Mouse (Mus musculus) forebrain, postnatal 0 days (tissue): ENCODE measurements around the gene Nfatc4. TPM values are rescaled to one million over a fixed set of nuclear protein-coding genes. Genes with fewer than 3 reads are reported as not detected.

ENCODE experiments used
- ATAC-seq: fragments of 200-750 bp; cut with Nextera tagmentation; 2 replicates; pipeline ENCODE4 v1.8.0; 2017; ENCODE audit warnings: mild to moderate bottlenecking, moderate library complexity
- DNase-seq: peaks from one replicate; pipeline ENCODE4 v3.0.0-alpha.2; 2015
- H3K27ac ChIP-seq: fragments of 300-500 bp; sonication (generic); 2 replicates; pipeline ENCODE4 v1.5.1; 2014; ENCODE audit warnings: low read depth, mild to moderate bottlenecking, antibody characterized with exemption, low read length, moderate library complexity, mixed read lengths
- H3K27me3 ChIP-seq: fragments of 300-500 bp; sonication (generic); 2 replicates; pipeline ENCODE4 v1.6.1; 2014; ENCODE audit warnings: mild to moderate bottlenecking, low read length, mixed read lengths; ENCODE audit not compliant: insufficient read depth
- H3K36me3 ChIP-seq: fragments of 300-500 bp; sonication (generic); 2 replicates; pipeline ENCODE4 v1.6.1; 2014; ENCODE audit warnings: mild to moderate bottlenecking, moderate library complexity; ENCODE audit not compliant: insufficient read depth
- H3K4me1 ChIP-seq: fragments of 300-500 bp; sonication (generic); 2 replicates; pipeline ENCODE4 v1.6.1; 2014; ENCODE audit warnings: antibody characterized with exemption; ENCODE audit not compliant: insufficient read depth
- H3K4me2 ChIP-seq: fragments of 300-500 bp; sonication (generic); 2 replicates; pipeline ENCODE4 v1.6.1; 2014; ENCODE audit warnings: low read depth, mild to moderate bottlenecking, moderate library complexity
- H3K4me3 ChIP-seq: fragments of 300-500 bp; sonication (generic); 2 replicates; pipeline ENCODE4 v1.5.1; 2014; ENCODE audit warnings: low read depth, low read length, mixed read lengths
- H3K9ac ChIP-seq: fragments of 300-500 bp; sonication (generic); 2 replicates; pipeline ENCODE4 v1.6.1; 2014; ENCODE audit warnings: mild to moderate bottlenecking
- H3K9me3 ChIP-seq: fragments of 300-500 bp; sonication (generic); 2 replicates; pipeline ENCODE4 v1.6.1; 2016; ENCODE audit warnings: low read length
- CTCF ChIP-seq: sonication (generic); IDR thresholded peaks from 2 replicates; pipeline ENCODE4 v1.5.1; 2016; ENCODE audit warnings: antibody characterized with exemption, control low read depth, low read depth
- WGBS: fragments of 180-500 bp; shearing (Covaris S2); extraction: QIAGEN DNeasy Blood & Tissue Kit; methylation state at CpG from one replicate; pipeline ENCODE4 v1.1.7; 2014; 5-methylcytosine and 5-hydroxymethylcytosine counted together
- polyA plus RNA-seq: library from polyadenylated mRNA; unstranded; fragments of >200 nt; fragmentation: Nextera tagmentation; extraction: Ambion mirVana; gene quantifications from 2 replicates; pipeline ENCODE4 v1.2.1, GENCODE M21; 2015
- total RNA-seq: library from RNA; depleted of rRNA; stranded (reverse); fragments of >200 nt; gene quantifications from 2 replicates; pipeline ENCODE4 v1.2.3, GENCODE M21; 2014

The Nfatc4 gene
- total and polyA plus RNA-seq, 2 experiments from 2014 or later, result 3.9 to 11.9 TPM

- 94% methylated on average over 10 of the region's 10 CpGs for WGBS
- DNase-seq (no peak), ATAC-seq (no peak)
- H3K9me3 ChIP-seq, result no peaks in the 10 kb centered on the region
- H3K4me2 ChIP-seq, result no peak overlapping the region
- H3K36me3 ChIP-seq, result peaks cover 37% of the 10 kb centered on the region
- no peak for TF ChIP-seq CTCF
- H3K27ac ChIP-seq, result no peak overlapping the region
- H3K4me3 ChIP-seq, result no peak overlapping the region
- no peaks in the 10 kb centered on the region for H3K27me3 ChIP-seq
- no peak overlapping the region for H3K9ac ChIP-seq
- H3K4me1 ChIP-seq, result no peaks in the 10 kb centered on the region
Observed at GRCm38 (mm10) chr14:55862970-55863369, 40.0 kb downstream of the Nfatc4 start.

GRCm38 (mm10) chr14:55863773-55864172, 40.8 kb downstream of the Nfatc4 start:
- no peaks in the 10 kb centered on the region for H3K27me3 ChIP-seq
- TF ChIP-seq CTCF, result peak; percentile 83
- 29% methylated on average over 7 of the region's 7 CpGs for WGBS
- peaks cover 45% of the 10 kb centered on the region for H3K36me3 ChIP-seq
- H3K4me1 ChIP-seq, result no peaks in the 10 kb centered on the region
- peak; percentile 65 for DNase-seq
- no peaks in the 10 kb centered on the region for H3K9me3 ChIP-seq
- H3K4me2 ChIP-seq, result no peak overlapping the region
- no peak overlapping the region for H3K9ac ChIP-seq
- ATAC-seq, result peak; percentile 58
- H3K27ac ChIP-seq, result no peak overlapping the region
- no peak overlapping the region for H3K4me3 ChIP-seq

- ATAC-seq (no peak; the same call in 1 of the 2 replicates), DNase-seq (peak; percentile 78)
- no peak overlapping the region for H3K9ac ChIP-seq
- WGBS, result 33% methylated on average over 4 of the region's 4 CpGs
- TF ChIP-seq CTCF, result peak; percentile 84
- H3K4me1 ChIP-seq, result no peaks in the 10 kb centered on the region
- H3K4me3 ChIP-seq, result no peak overlapping the region
- no peak overlapping the region for H3K4me2 ChIP-seq
- H3K27me3 ChIP-seq, result no peaks in the 10 kb centered on the region
- H3K27ac ChIP-seq, result no peak overlapping the region
- H3K36me3 ChIP-seq, result peaks cover 74% of the 10 kb centered on the region
- H3K9me3 ChIP-seq, result no peaks in the 10 kb centered on the region
Observed at GRCm38 (mm10) chr14:55866962-55867361, 44.0 kb downstream of the Nfatc4 start.

- 91% methylated on average over 14 of the region's 14 CpGs for WGBS
- Histone ChIP-seq H3K4me2 (no peak overlapping the region), H3K4me3 (no peak overlapping the region), H3K36me3 (peaks cover 84% of the 10 kb centered on the region), H3K4me1 (no peaks in the 10 kb centered on the region), H3K9me3 (no peaks in the 10 kb centered on the region), H3K27ac (no peak overlapping the region), H3K9ac (no peak overlapping the region), H3K27me3 (no peaks in the 10 kb centered on the region)
- TF ChIP-seq CTCF, result no peak
- no peak for DNase-seq
- no peak for ATAC-seq
Observed at GRCm38 (mm10) chr14:55868230-55869026, 45.5 kb downstream of the Nfatc4 start.

DNA sequence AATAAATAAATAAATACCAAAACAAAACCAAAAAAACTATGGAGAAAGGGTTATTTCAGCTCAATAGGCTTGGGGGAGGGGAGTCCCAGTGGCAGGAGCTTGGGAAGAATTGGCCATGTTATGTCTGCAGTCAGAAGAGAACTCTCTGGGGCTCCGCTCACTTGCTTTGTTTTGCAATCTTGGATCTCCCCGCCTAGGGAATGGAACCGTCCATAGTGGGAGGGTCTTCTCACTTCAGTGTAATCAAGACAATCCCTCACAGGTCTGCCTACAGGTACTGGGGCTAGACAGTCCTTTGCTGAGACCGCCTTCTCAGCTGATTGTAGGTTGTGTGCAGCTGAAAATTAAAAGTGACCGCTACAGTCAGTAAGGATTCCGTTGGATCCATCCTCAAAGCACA, 46.6 kb downstream of the Nfatc4 start:
- Histone ChIP-seq H3K36me3 (peaks cover 74% of the 10 kb centered on the region), H3K27me3 (no peaks in the 10 kb centered on the region), H3K9ac (no peak overlapping the region), H3K4me2 (no peak overlapping the region), H3K9me3 (no peaks in the 10 kb centered on the region), H3K27ac (no peak overlapping the region), H3K4me1 (no peaks in the 10 kb centered on the region), H3K4me3 (no peak overlapping the region)
- no peak for TF ChIP-seq CTCF
- DNase-seq (no peak), ATAC-seq (no peak)
- 97% methylated on average over 6 of the region's 6 CpGs for WGBS

- WGBS, result 91% methylated on average over 12 of the region's 12 CpGs
- H3K36me3 ChIP-seq, result peaks cover 51% of the 10 kb centered on the region
Observed at GRCm38 (mm10) chr14:55872039-55872438, 49.1 kb downstream of the Nfatc4 start.

GRCm38 (mm10) chr14:55872551-55872950, 49.6 kb downstream of the Nfatc4 start:
- H3K4me3 ChIP-seq, result no peak overlapping the region
- TF ChIP-seq CTCF, result no peak
- DNase-seq, result no peak
- H3K36me3 ChIP-seq, result peaks cover 51% of the 10 kb centered on the region
- no peak for ATAC-seq
- no peak overlapping the region for H3K9ac ChIP-seq
- 91% methylated on average over 17 of the region's 17 CpGs for WGBS
- H3K4me2 ChIP-seq, result no peak overlapping the region
- no peak overlapping the region for H3K27ac ChIP-seq
- H3K4me1 ChIP-seq, result no peaks in the 10 kb centered on the region
- H3K27me3 ChIP-seq, result no peaks in the 10 kb centered on the region
- H3K9me3 ChIP-seq, result no peaks in the 10 kb centered on the region

More at GRCm38 (mm10) chr14:55872039-55872438, 49.1 kb downstream of the Nfatc4 start:
- H3K4me1 ChIP-seq, result no peaks in the 10 kb centered on the region
- TF ChIP-seq CTCF, result no peak
- ATAC-seq, result no peak
- H3K9ac ChIP-seq, result no peak overlapping the region
- DNase-seq, result no peak
- no peak overlapping the region for H3K4me2 ChIP-seq
- H3K9me3 ChIP-seq, result no peaks in the 10 kb centered on the region
- H3K27me3 ChIP-seq, result no peaks in the 10 kb centered on the region
- no peak overlapping the region for H3K4me3 ChIP-seq
- H3K27ac ChIP-seq, result no peak overlapping the region
